Mouse (Mus musculus): ENCODE data around the gene Fto.
A peak's percentile ranks its signal among the peaks of the same experiment; 100 is the strongest.

The Fto gene

GRCm38 (mm10) chr8:91560017-91560591, 246.8 kb downstream of the Fto start:
- DNase-seq (ENCODE audit: low spot score in 2 of 2): no peak

- no peak for DNase-seq (ENCODE audit: low spot score in 2 of 2)
Observed at GRCm38 (mm10) chr8:91561241-91561640, 247.9 kb downstream of the Fto start.

- no peak for DNase-seq (ENCODE audit: low spot score in 2 of 2)
Observed at GRCm38 (mm10) chr8:91562600-91562999, 249.3 kb downstream of the Fto start.

GRCm38 (mm10) chr8:91563326-91563725, 250.0 kb downstream of the Fto start:
- no peak for DNase-seq (ENCODE audit: low spot score in 2 of 2)

- DNase-seq (ENCODE audit: low spot score in 2 of 2): peak; percentile 52 to 61
Observed at GRCm38 (mm10) chr8:91565869-91566502, 252.7 kb downstream of the Fto start.

- DNase-seq (ENCODE audit: low spot score in 2 of 2): no peak
Observed at GRCm38 (mm10) chr8:91566503-91566869, 253.2 kb downstream of the Fto start.

- no peak for DNase-seq (ENCODE audit: low spot score in 2 of 2)
Observed at GRCm38 (mm10) chr8:91569874-91570273, 256.5 kb downstream of the Fto start.

GRCm38 (mm10) chr8:91570809-91571208, 257.5 kb downstream of the Fto start:
- DNase-seq (ENCODE audit: low spot score in 2 of 2): no peak

GRCm38 (mm10) chr8:91571978-91572377, 258.7 kb downstream of the Fto start:
- DNase-seq (ENCODE audit: low spot score in 2 of 2): no peak

GRCm38 (mm10) chr8:91572630-91573029, 259.3 kb downstream of the Fto start:
- no peak for DNase-seq (ENCODE audit: low spot score in 2 of 2)

- DNase-seq (ENCODE audit: low spot score in 2 of 2): no peak
Observed at GRCm38 (mm10) chr8:91575576-91575975, 262.3 kb downstream of the Fto start.

GRCm38 (mm10) chr8:91576086-91576917, 263.0 kb downstream of the Fto start:
- no peak for DNase-seq (ENCODE audit: low spot score in 2 of 2)

GRCm38 (mm10) chr8:91576918-91577241, 263.6 kb downstream of the Fto start:
- DNase-seq (ENCODE audit: low spot score in 2 of 2): no peak

- DNase-seq (ENCODE audit: low spot score in 2 of 2): no peak
Observed at GRCm38 (mm10) chr8:91577605-91578004, 264.3 kb downstream of the Fto start.

GRCm38 (mm10) chr8:91584620-91585415, 271.5 kb downstream of the Fto start:
- no peak for DNase-seq (ENCODE audit: low spot score in 2 of 2)

GRCm38 (mm10) chr8:91592436-91593105, 279.2 kb downstream of the Fto start:
- no peak for DNase-seq (ENCODE audit: low spot score in 2 of 2)

- DNase-seq (ENCODE audit: low spot score in 2 of 2): no peak
Observed at GRCm38 (mm10) chr8:91593202-91593781, 280.0 kb downstream of the Fto start.

- DNase-seq (ENCODE audit: low spot score in 2 of 2): no peak
Observed at GRCm38 (mm10) chr8:91599349-91599837, 286.1 kb downstream of the Fto start.

- no peak for DNase-seq (ENCODE audit: low spot score in 2 of 2)
Observed at GRCm38 (mm10) chr8:91603751-91604150, 290.4 kb downstream of the Fto start.

- no peak for DNase-seq (ENCODE audit: low spot score in 2 of 2)
Observed at GRCm38 (mm10) chr8:91605901-91606300, 292.6 kb downstream of the Fto start.

- DNase-seq (ENCODE audit: low spot score in 2 of 2): no peak
Observed at GRCm38 (mm10) chr8:91607091-91607490, 293.8 kb downstream of the Fto start.
